Mouse (Mus musculus) Muller cell, postnatal 12 days (primary cell): ENCODE measurements at regions not wholly inside any gene's neighbourhood (a gene's known extent, or its start where the extent isn't known, plus 50 kb on each side); places are given as distances from the start of the nearest gene placed in this dataset.
"Not testable (repeated sequence)": the region's sequence is repeated elsewhere in the genome, so short reads cannot be mapped to it uniquely, and the experiment has no call there.

ENCODE experiments used
- DNase-seq: peaks from one replicate; pipeline ENCODE4 v3.0.0-alpha.2; 2015; ENCODE audit errors: inconsistent ontology term

DNA sequence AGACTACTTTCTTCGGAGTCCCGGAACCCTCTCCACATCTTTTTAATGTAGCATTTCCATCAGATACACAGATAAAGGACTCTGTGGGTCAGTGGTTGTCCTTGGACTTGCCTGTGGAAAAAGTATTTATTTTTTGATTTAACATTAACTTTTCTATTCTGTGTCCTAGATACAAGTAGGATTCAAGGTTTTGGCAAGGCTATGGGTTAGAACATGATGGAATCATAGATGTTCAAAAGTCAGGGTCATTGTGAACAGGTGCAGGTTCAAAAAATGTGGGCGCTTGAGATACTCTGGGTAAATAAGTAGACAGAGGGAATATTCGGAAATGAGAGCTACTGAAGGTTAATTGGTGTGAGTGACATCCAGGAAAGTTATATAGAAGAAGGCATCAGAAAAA lies 347.7 kb downstream of the Cypt12 start:
- no peak for DNase-seq

DNA sequence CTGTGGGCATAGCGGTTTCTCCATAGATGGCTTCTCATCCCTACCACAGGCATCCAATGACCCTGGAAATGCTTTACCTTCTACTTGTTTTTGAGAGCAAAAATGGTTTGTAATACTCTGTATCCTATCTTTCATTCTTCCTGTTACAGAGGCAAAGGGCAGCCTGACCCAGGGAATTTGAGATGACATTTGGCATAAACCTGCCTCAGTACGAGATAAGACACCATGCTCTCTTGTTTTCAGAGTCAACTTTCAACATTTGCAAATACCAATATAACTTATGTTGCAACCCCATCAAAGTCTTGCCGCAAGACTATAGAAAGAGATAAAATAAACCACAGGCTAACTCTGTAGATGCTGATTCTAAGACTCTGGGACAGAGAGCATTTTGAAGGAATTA lies 350.5 kb downstream of the Cypt12 start:
- no peak for DNase-seq

DNA sequence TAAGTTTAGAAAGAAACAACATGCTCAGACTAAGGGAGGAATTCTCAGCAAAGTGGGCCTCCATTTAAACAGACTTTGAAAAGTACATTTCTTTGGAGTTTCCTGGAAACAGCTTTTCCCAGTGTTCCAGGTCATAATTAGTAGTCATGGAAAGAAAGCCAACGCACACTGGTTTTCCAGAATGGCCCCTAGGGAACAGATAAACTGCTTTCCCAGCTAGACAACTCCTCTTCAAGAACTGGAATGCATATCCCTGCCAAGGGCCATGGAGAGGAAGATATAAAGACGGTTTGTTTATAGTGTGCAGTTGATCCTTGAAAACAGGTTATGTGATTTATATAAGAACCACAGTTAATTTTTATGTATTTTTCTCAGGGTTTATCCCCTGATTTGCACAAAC lies 351.3 kb downstream of the Cypt12 start:
- DNase-seq: peak; percentile 2

DNA sequence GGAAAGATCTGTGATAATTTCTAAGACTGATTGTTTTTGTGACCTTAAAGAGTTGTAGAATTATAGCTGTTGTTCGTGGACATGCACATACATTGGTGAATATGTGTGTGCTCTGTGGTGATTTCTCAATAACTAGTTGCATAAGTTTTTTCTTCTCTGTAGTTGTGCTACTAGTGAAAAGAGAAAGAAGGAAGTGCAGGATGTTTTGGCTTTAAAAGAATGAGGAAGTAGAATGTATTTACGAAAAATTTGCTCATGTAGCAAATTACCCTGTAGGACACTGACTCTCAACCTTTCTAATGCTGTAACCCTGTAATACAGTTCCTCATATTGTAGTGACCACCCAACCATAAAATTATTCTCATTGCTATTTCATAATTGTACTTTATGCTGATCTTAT lies 371.2 kb downstream of the Cypt12 start:
- DNase-seq: no peak

DNA sequence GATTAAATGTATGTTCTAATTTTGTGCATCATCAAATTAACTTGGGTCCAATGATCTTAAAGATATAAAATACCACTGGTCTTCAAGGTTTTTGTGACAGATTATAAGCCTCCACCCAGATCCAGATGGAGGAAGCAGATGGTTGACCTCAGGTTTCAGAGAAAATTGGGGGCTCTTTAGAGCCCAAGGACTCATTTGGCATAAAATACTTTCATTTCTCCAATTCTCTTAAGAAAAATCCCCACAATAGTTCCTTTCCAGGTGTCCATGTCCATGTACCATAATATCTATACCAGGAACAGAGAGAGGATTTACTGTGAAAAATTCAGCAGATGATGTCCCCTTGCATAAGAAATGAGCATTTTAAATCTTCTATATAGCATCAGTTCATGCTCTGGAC lies 385.0 kb downstream of the Cypt12 start:
- no peak for DNase-seq

DNA sequence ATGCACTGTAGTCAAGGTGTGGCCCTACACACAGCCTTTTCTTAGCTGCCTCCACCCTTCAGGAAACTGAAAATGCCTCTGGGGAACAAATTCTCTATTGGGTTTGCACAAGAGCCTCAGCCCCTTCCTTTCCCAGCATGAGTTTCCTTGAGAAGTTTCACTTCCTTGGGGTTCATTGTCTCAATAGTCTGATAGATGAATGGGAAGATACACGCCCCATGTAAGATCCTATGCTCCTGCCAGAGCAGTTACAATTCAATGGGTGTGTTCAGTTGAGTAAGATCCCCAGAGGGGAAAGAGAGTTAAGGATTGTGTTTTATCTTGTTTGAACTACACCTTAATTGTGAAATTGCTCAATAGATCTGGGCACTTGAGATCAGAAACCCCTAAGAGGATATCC lies 391.0 kb downstream of the Cypt12 start:
- DNase-seq: no peak

DNA sequence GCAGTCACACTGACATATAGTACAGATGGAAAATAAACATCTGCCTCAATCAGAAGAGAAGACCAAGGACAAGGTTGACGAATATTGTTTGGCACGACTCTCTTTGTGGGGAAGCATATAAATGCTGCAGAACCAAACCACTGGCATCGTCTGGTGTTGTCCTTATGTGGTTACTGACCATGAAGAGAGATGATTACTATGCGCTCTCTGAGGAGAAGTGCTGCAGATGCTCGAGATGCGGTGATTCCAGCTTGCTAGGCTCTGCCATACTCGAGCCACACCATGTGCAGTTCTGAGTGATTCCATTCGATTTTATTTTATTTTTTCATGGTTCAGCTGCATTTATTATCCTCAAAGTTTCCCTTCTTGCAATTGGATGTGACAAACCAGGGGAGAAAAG lies 393.5 kb downstream of the Cypt12 start:
- no peak for DNase-seq

DNA sequence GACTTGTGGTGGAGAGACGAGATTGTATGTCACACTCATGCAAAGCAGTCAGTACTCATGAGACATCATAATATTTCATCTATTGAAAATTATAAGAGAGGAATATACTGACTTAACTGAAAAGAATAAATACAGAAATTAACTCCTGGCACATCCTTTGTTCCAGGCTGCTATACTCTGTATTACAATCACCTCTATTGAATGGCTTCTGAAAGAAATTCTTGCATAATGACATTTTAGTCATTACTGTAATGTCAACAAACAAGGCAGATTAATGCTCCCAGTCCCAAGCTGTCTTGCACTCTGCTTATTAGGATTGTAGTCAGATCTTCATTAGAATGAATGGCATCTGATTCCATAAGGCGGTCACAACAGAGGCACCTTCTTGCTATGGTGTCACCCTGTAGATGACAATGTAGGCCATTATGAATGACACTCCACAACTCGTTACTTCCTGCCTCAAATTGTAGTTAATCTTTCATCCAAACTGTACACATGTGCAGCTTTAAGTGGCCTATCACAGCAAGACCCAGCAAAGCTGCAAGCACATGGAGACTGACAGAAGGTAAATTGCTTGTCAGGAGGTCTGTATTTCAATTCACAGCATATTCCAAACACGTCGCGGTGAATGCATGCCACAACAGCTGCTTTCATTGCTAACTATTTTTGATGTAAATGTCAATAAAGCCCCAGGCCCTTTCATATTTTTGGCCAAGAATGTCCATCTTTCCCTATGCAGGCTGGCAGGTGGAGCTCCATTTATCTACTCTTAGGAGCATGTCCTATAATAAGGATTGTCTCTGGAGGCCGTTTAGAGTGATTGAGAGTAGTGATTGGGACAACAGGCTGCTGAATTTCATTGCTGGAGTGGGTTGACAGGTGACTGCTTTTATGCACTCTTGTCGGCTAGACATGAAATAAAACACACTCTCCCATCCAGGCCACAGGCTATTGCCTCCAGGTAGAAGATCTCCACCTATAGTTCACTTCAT lies 430.1 kb downstream of the Cypt12 start:
- peak; percentile 26 for DNase-seq

DNA sequence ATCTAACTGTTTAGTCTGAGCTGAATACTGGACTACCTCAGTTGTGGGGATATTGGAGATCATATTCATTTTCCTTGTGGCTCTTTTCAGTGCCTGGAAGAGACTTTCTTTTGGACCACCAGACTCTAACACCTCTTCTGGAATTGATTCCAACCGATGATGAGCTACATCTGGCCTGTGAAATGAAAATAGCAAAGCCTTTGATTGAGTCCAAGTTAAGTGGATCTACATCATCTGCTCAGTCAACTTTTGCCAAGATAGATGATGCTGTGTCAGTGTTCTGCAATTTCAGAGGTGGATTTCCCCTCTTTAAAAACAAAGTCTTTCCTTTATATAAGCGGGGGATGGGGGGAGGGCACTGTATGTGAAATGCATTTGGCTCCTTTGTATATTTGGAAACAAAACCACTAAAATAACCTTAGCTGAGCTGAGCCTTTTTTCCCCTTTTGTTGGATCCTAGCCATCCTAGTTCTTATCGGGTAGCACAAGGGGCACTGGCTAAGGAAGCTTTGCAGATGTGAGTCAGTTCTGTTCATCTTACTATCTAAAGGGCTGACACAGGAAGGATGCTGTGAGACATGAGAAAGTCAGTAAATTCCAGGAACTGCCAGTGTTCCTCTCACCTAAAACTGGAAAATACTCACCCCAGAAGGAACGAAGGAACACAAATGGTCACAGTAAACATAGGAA lies 473.8 kb downstream of the Cypt12 start:
- no peak for DNase-seq

DNA sequence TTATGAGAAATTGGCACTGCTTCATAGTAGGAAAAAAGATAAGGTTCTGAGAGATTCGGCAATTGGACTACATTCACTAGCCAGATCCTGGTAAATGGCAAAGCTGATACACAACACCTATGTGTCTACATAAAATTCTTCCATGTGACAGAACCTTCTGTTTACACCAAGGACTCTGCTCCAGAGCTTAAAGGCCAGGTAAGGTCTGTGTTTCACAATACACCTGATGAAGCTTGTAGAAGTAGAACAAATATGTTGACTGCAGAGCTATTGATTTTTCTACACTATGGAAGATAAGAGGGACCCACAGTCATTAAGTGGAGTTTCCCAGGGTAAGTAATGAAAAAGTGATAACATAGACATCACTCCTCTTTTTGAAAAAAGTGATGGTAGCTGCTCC lies 480.7 kb downstream of the Cypt12 start:
- no peak for DNase-seq

DNA sequence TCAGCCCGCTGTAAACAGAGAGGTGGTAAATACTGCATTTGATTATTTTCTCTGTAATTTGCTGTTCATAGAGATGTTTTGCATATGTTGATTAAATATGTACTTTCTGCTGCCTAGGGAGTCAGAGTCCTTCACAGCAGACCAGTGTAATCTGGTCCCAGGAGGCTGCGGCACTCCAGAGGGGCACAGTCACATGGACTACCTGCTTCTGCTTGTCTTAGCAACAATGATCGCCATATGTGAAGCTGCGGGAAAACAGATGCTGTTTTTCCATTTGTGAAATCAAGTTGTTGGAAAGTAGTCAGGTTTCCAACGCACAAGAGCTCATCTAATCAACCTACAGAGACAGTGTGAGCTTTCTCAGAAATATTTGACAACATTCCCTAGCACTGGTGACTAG lies 490.6 kb downstream of the Cypt12 start:
- no peak for DNase-seq

DNA sequence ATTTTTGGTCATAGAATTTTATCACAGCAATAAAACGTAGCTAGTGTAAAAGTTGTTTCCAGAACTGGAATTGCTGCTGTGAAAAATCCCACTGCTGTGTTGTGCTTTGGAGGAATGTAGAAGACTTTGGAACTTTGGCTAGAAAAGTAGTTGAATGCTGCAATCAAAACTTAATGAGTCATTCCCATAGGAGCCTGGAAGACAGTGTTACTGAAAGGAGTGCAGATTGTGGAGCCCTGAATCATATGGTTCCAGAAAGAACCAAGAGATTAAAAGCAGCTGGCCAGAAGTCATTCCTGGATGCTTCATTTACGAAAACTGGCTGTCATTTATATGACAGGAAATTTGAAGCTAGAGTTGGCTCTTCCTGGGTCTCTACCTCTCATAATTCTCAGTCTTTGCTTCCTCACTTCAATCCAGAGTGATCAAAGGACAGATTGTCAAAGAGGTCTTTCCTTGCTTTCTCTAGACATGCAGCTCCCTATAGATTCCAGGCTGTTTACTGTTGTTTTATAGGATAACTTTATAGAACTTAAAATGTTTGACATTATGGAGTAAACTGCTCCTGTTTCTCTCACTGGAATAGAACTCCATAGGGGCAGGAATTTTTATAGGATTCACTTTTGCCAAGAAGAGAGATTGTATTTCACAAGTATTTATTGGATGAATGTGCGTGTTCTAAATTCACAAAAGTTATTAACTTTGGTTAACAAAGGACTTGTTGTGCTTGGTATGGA lies 504.2 kb downstream of the Cypt12 start:
- peak; percentile 51 for DNase-seq

DNA sequence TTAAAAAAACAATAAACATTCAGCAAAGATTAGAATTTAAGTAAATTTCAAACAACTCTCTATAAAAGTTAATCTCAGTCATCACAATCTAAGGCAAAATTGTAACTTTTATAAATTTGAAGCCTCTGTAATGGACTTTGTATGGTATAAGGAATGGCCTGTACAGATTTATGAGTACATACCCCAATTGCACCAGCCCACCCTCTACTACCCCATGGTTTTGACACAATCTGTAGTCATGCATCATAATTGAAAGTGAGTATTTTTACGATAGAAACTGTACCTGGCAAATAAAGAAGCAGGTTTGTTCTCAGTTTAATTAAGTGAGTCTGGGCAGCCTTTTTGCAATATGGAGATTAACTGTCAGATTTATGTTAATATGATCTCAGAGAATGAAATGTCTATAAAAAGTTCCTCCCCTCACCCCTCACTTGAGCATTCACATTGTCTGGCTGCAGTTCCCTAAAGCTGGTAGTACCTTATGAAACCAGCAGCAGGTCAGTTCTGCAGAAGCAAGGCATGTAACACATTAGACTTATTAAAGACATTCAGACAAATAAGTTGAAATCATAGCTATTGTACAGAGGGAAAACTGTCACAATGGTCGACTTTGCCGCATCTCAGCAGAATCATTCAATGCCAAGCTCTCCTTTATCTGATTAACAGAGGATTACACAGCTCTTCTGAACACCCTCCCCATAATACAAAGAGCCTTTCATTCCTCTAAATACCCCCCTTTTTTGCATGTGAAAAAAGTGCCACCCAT lies 505.2 kb downstream of the Cypt12 start:
- DNase-seq: no peak

DNA sequence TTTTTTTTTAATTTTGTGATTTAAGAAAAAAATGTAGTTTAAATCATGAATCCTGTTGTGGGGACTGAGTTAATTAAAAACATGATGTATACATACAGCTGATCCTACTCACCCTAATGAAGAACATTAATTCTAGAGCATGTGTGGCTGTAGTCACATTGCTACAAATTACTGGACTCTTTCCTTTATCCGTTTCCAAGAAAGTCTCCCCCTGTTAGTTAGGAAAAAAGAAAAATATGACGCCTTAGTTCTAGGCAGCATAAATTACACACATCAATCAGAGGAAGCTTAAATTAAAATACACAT lies 505.7 kb downstream of the Cypt12 start:
- DNase-seq: no peak

DNA sequence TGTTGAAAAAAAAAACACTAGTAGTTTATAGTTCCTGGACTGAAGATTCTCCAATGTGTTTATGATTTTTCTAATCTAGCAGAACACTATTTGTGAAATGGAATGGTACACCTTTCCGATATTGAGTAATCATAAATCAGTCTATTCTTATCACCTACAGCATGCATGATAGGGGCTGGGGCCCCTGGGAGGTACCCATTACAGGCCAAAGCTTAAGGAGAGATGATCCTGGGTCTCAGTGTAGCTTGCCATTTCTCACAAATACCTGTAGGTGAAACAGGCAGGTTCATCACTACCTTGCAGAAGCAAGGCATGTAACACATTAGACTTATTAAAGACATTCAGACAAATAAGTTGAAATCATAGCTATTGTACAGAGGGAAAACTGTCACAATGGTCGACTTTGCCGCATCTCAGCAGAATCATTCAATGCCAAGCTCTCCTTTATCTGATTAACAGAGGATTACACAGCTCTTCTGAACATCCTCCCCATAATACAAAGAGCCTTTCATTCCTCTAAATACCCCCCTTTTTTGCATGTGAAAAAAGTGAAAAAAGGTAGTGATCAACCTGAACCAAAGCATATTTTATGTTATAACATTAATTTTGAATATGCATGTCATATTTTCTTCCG lies 506.5 kb downstream of the Cypt12 start:
- not testable (repeated sequence) for DNase-seq

DNA sequence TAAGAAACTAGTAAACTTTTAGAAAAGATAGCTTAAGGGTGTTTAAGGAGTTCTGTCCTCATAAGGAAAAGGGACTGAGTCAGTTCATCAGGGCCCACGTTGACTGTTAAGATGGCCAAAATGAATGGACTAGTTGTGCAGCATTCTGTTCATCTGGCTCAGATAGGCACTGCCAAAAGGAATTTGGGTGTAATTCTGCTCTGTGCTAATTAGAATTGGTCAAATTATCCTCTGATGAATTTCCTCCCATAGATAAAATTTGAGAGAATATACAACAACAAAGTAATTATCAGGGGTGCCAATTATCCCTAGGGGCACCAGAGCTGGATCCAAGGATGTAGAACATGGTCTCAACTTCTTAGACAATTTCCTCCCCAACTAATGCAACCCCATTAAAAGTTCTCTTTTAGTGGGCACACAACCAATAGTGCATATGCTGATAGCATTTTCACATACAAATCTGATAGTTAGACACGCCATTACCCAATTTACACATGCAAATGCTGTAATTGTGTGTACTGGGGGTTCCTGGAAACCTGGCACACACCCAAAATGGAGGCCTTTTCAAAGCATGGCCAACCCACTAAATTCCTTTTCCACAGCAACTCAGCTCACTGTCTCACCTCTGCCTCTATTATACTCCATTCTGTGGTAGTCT lies 508.0 kb downstream of the Cypt12 start:
- DNase-seq: peak; percentile 78

DNA sequence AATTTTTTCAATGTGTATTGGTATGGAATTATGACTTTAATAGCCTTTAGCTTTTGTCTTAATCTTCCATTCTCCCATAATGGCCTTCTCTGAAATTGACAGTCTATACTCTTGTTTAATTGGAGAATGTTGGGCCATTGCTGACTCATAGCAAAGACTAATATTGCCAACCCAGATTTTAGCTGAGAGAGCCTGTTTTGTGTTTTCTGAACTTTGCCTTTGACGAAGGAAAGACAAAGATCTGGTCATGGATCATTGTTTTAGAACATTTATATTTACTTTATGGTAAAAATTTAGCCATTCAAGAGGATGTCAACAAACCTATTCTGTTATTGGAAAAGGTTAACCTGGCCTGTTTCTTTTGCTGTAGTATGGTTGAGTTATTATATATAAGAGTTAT lies 512.1 kb downstream of the Cypt12 start:
- DNase-seq: no peak

DNA sequence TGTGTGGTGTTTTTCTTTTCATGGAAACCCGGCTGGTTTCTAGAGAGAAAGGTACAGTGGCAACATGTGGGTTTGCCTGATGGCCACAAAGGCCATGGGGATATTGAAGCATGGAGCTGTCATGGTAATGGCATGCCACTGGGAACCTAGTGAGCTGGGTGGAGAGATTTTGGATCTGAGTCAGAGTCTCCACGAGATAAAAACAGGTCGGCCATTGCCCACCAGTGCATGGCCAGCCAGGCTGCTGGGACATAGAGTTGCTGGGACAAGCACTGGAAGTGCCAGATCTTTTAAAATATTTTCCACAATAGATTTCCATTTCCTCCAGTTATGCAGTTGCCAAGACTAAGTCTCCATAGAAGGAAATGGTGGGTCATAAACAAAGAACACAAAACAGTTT lies 523.6 kb downstream of the Cypt12 start:
- no peak for DNase-seq

DNA sequence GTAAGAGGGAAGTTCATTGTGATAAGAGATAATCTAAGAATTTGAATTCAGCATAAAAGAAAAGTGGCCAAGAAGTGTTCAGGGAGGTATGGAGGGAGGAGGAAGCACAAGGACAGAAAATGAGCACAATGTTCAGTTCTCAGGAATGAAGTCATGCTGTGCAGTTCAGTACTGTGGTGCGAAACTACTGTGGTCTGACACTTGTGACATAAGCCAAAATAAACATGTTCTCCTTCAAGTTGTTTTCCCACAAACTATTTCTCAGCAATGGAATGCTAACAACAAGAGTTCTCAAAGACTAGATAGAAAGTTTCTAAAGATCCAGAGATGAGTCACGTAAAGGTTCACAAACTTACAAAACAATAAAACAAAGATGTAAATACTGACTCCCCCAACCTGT lies 531.3 kb downstream of the Cypt12 start:
- peak; percentile 67 for DNase-seq

DNA sequence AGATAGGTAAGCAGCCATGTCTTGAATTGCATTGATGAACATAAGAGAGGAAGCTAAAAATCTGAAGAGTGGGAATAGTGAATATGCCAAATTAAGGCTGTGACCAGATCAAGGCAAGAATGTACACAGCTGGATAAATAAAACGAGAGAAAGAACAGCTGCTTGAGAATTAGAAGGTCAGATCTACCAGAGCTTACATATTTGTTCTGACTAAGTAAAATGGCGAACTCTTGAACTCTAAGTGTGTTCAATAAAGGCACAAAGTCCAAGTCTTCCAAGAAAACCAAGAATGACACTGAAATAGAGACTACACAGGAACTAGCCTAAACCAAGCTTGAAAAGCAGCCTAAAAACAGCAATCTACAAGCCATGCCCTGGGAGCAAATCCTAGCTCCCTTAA lies 533.8 kb downstream of the Cypt12 start:
- no peak for DNase-seq

DNA sequence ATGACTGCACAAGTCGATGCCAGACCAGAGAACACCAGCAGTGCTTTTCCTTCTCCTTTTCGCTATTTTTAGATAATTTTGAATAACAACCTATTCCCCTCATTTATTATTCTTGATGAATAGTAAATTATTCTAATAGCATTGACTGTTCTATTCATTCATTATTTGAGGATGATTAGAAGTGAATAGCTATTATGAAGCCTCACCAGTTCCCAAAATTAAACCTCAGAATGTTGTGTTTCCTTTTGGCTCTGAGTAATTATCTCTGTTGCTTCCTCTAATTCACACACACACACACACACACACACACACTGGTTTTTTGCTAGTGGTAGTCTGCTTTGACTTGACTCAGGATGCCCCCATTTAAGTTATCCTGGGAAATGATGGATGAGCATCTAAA lies 540.7 kb downstream of the Cypt12 start:
- DNase-seq: peak; percentile 88
